Mouse (Mus musculus): ENCODE data around the gene Prcc. TPM values are rescaled to one million over a fixed set of nuclear protein-coding genes. Genes with fewer than 3 reads are reported as not detected.
"Not testable (repeated sequence)": the region's sequence is repeated elsewhere in the genome, so short reads cannot be mapped to it uniquely, and the experiment has no call there.

Gene Prcc
- polyA plus RNA-seq, 1 experiment from 2014 or later = 11.8 TPM

GRCm38 (mm10) chr3:87901036-87901624 is 15.7 kb upstream of the Prcc start:
- Histone ChIP-seq H3K27me3 (ENCODE audit: insufficient read depth, poor library complexity, severe bottlenecking) (no peaks in the 10 kb centered on the region), H3K36me3 (no peaks in the 10 kb centered on the region), H3K4me1 (peaks cover 17% of the 10 kb centered on the region), H3K27ac (peak overlapping the region; percentile 76; the same call in 1 of the 2 replicates), H3K4me3 (no peak overlapping the region), H3K9me3 (no peaks in the 10 kb centered on the region)
- WGBS = 7% methylated on average over 1 of the region's 1 CpGs
- DNase-seq (ENCODE audit: low spot score) = peak; percentile 94

GRCm38 (mm10) chr3:87899776-87900175 is 14.4 kb upstream of the Prcc start:
- 80% methylated on average over 3 of the region's 3 CpGs for WGBS

GRCm38 (mm10) chr3:87899266-87899665 is 13.9 kb upstream of the Prcc start:
- no peaks in the 10 kb centered on the region for H3K9me3 ChIP-seq
- H3K27me3 ChIP-seq (ENCODE audit: insufficient read depth, poor library complexity, severe bottlenecking) = no peaks in the 10 kb centered on the region
- H3K4me1 ChIP-seq = peaks cover 13% of the 10 kb centered on the region
- H3K4me3 ChIP-seq = no peak overlapping the region
- no peak for DNase-seq (ENCODE audit: low spot score)
- H3K27ac ChIP-seq = no peak overlapping the region
- 78% methylated on average over 3 of the region's 3 CpGs for WGBS
- no peaks in the 10 kb centered on the region for H3K36me3 ChIP-seq

More at GRCm38 (mm10) chr3:87899776-87900175, 14.4 kb upstream of the Prcc start:
- Histone ChIP-seq H3K4me1 (peaks cover 13% of the 10 kb centered on the region), H3K9me3 (no peaks in the 10 kb centered on the region), H3K27ac (no peak overlapping the region), H3K36me3 (no peaks in the 10 kb centered on the region), H3K4me3 (no peak overlapping the region), H3K27me3 (ENCODE audit: insufficient read depth, poor library complexity, severe bottlenecking) (no peaks in the 10 kb centered on the region)
- no peak for DNase-seq (ENCODE audit: low spot score)

GRCm38 (mm10) chr3:87893367-87893905 is 8.0 kb upstream of the Prcc start:
- no peak overlapping the region for H3K4me3 ChIP-seq
- H3K4me1 ChIP-seq = no peaks in the 10 kb centered on the region
- no peak overlapping the region for H3K27ac ChIP-seq
- H3K9me3 ChIP-seq = no peaks in the 10 kb centered on the region
- DNase-seq (ENCODE audit: low spot score) = no peak
- 72% methylated on average over 3 of the region's 3 CpGs for WGBS
- H3K36me3 ChIP-seq = no peaks in the 10 kb centered on the region
- no peaks in the 10 kb centered on the region for H3K27me3 ChIP-seq (ENCODE audit: insufficient read depth, poor library complexity, severe bottlenecking)

GRCm38 (mm10) chr3:87891481-87891880 is 6.1 kb upstream of the Prcc start:
- H3K27me3 ChIP-seq (ENCODE audit: insufficient read depth, poor library complexity, severe bottlenecking) = no peaks in the 10 kb centered on the region
- H3K27ac ChIP-seq = no peak overlapping the region
- 65% methylated on average over 3 of the region's 3 CpGs for WGBS
- no peaks in the 10 kb centered on the region for H3K9me3 ChIP-seq
- DNase-seq (ENCODE audit: low spot score) = no peak
- H3K4me1 ChIP-seq = peaks cover 2% of the 10 kb centered on the region; the same call in 1 of the 2 replicates
- H3K36me3 ChIP-seq = no peaks in the 10 kb centered on the region
- no peak overlapping the region for H3K4me3 ChIP-seq

GRCm38 (mm10) chr3:87887400-87887799 is 2.0 kb upstream of the Prcc start:
- DNase-seq (ENCODE audit: low spot score); H3K27me3 ChIP-seq (ENCODE audit: insufficient read depth, poor library complexity, severe bottlenecking); H3K36me3 ChIP-seq; H3K9me3 ChIP-seq; H3K27ac ChIP-seq; H3K4me3 ChIP-seq: not testable (repeated sequence)
- peaks cover 26% of the 10 kb centered on the region for H3K4me1 ChIP-seq
- 88% methylated on average over 4 of the region's 4 CpGs for WGBS

GRCm38 (mm10) chr3:87886416-87886815 is 1.0 kb upstream of the Prcc start:
- peaks cover 27% of the 10 kb centered on the region for H3K4me1 ChIP-seq
- H3K27ac ChIP-seq = peak overlapping the region; percentile 98
- no peaks in the 10 kb centered on the region for H3K9me3 ChIP-seq
- H3K4me3 ChIP-seq = peak overlapping the region; percentile 88; the same call in 1 of the 2 replicates
- no peaks in the 10 kb centered on the region for H3K27me3 ChIP-seq (ENCODE audit: insufficient read depth, poor library complexity, severe bottlenecking)
- no peak for DNase-seq (ENCODE audit: low spot score)
- WGBS = 85% methylated on average over 6 of the region's 6 CpGs
- H3K36me3 ChIP-seq = peaks cover 4% of the 10 kb centered on the region; the same call in 1 of the 2 replicates

GRCm38 (mm10) chr3:87886004-87886365 is 577 bp upstream of the Prcc start:
- 12% methylated on average over 10 of the region's 10 CpGs for WGBS
- Histone ChIP-seq H3K36me3 (peaks cover 6% of the 10 kb centered on the region; the same call in 1 of the 2 replicates), H3K4me3 (peak overlapping the region; percentile 88), H3K27me3 (ENCODE audit: insufficient read depth, poor library complexity, severe bottlenecking) (no peaks in the 10 kb centered on the region), H3K27ac (peak overlapping the region; percentile 98), H3K4me1 (peaks cover 27% of the 10 kb centered on the region), H3K9me3 (no peaks in the 10 kb centered on the region)
- DNase-seq (ENCODE audit: low spot score) = no peak

- Histone ChIP-seq H3K27me3 (ENCODE audit: insufficient read depth, poor library complexity, severe bottlenecking) (no peaks in the 10 kb centered on the region), H3K4me3 (peak overlapping the region; percentile 88), H3K4me1 (peaks cover 27% of the 10 kb centered on the region), H3K9me3 (no peaks in the 10 kb centered on the region), H3K36me3 (peaks cover 16% of the 10 kb centered on the region), H3K27ac (peak overlapping the region; percentile 98)
- WGBS = under 1% methylated on average over 22 of the region's 28 CpGs
- DNase-seq (ENCODE audit: low spot score) = peak; percentile 80
Measured at GRCm38 (mm10) chr3:87884708-87885251, 628 bp downstream of the Prcc start.

- 0% methylated on average over 3 of the region's 3 CpGs for WGBS
- Histone ChIP-seq H3K4me1 (peaks cover 27% of the 10 kb centered on the region), H3K9me3 (no peaks in the 10 kb centered on the region), H3K4me3 (peak overlapping the region; percentile 88), H3K36me3 (peaks cover 19% of the 10 kb centered on the region), H3K27ac (peak overlapping the region; percentile 98), H3K27me3 (ENCODE audit: insufficient read depth, poor library complexity, severe bottlenecking) (no peaks in the 10 kb centered on the region)
- DNase-seq (ENCODE audit: low spot score) = no peak
Measured at GRCm38 (mm10) chr3:87884291-87884690, 1.1 kb downstream of the Prcc start.

- H3K36me3 ChIP-seq = peaks cover 54% of the 10 kb centered on the region
- no peaks in the 10 kb centered on the region for H3K27me3 ChIP-seq (ENCODE audit: insufficient read depth, poor library complexity, severe bottlenecking)
- no peak overlapping the region for H3K27ac ChIP-seq
- no peak for DNase-seq (ENCODE audit: low spot score)
- H3K9me3 ChIP-seq = no peaks in the 10 kb centered on the region
- 64% methylated on average over 4 of the region's 4 CpGs for WGBS
- peaks cover 6% of the 10 kb centered on the region; the same call in 1 of the 2 replicates for H3K4me1 ChIP-seq
- H3K4me3 ChIP-seq = no peak overlapping the region
Measured at GRCm38 (mm10) chr3:87877730-87878129, 7.7 kb downstream of the Prcc start.

- peaks cover 88% of the 10 kb centered on the region for H3K36me3 ChIP-seq
- H3K9me3 ChIP-seq; H3K4me3 ChIP-seq; H3K27ac ChIP-seq; H3K27me3 ChIP-seq (ENCODE audit: insufficient read depth, poor library complexity, severe bottlenecking); H3K4me1 ChIP-seq; DNase-seq (ENCODE audit: low spot score): not testable (repeated sequence)
- WGBS = 90% methylated on average over 4 of the region's 4 CpGs
Measured at GRCm38 (mm10) chr3:87864111-87864510, 21.3 kb downstream of the Prcc start.

- Histone ChIP-seq H3K4me1 (no peaks in the 10 kb centered on the region), H3K9me3 (no peaks in the 10 kb centered on the region), H3K4me3 (no peak overlapping the region), H3K27ac (no peak overlapping the region), H3K36me3 (peaks cover 83% of the 10 kb centered on the region), H3K27me3 (ENCODE audit: insufficient read depth, poor library complexity, severe bottlenecking) (no peaks in the 10 kb centered on the region)
- DNase-seq (ENCODE audit: low spot score) = no peak
- WGBS = 37% methylated on average over 3 of the region's 3 CpGs
Measured at GRCm38 (mm10) chr3:87859813-87860212, 25.6 kb downstream of the Prcc start.
